Mouse (Mus musculus): Measurements from ENCODE around the gene Gucd1. TPM values are rescaled to one million over a fixed set of nuclear protein-coding genes. Genes with fewer than 3 reads are reported as not detected.
"Not testable (repeated sequence)": the region's sequence is repeated elsewhere in the genome, so short reads cannot be mapped to it uniquely, and the experiment has no call there.

The Gucd1 gene
- total RNA-seq, 2 experiments from 2014 or later, result 15.4 to 20.1 TPM

GRCm38 (mm10) chr10:75406755-75407154 lies 111.0 kb downstream of the Gucd1 start:
- no peak for ATAC-seq (replicated peaks; ENCODE audit: poor library complexity, severe bottlenecking)

GRCm38 (mm10) chr10:75405916-75406315 lies 111.9 kb downstream of the Gucd1 start:
- ATAC-seq (replicated peaks; ENCODE audit: poor library complexity, severe bottlenecking), result no peak

GRCm38 (mm10) chr10:75400958-75401357 lies 116.8 kb downstream of the Gucd1 start, which contains the start of gene Upb1:
Upb1 (plus strand) TSS chr10:75401115.
- ATAC-seq (replicated peaks; ENCODE audit: poor library complexity, severe bottlenecking), result no peak

- peak; percentile 63 for ATAC-seq (replicated peaks; ENCODE audit: poor library complexity, severe bottlenecking)
These were observed 120.8 kb downstream of the Gucd1 start for GRCm38 (mm10) chr10:75396966-75397365.

- peak; percentile 58; the same call in 1 of the 2 replicates for ATAC-seq (replicated peaks; ENCODE audit: poor library complexity, severe bottlenecking)
These were observed 123.0 kb downstream of the Gucd1 start for GRCm38 (mm10) chr10:75394796-75395195.

GRCm38 (mm10) chr10:75390832-75391231 lies 126.9 kb downstream of the Gucd1 start:
- ATAC-seq (replicated peaks; ENCODE audit: poor library complexity, severe bottlenecking), result no peak

- no peak for ATAC-seq (replicated peaks; ENCODE audit: poor library complexity, severe bottlenecking)
These were observed 127.6 kb downstream of the Gucd1 start for GRCm38 (mm10) chr10:75390156-75390555.

- ATAC-seq (replicated peaks; ENCODE audit: poor library complexity, severe bottlenecking), result no peak
These were observed 139.1 kb downstream of the Gucd1 start for GRCm38 (mm10) chr10:75378688-75379087.

GRCm38 (mm10) chr10:75373655-75374351 lies 144.0 kb downstream of the Gucd1 start:
- peak; percentile 96 for ATAC-seq (replicated peaks; ENCODE audit: poor library complexity, severe bottlenecking)

GRCm38 (mm10) chr10:75365231-75365633 lies 152.5 kb downstream of the Gucd1 start:
- ATAC-seq (replicated peaks; ENCODE audit: poor library complexity, severe bottlenecking), result peak; percentile 79

GRCm38 (mm10) chr10:75364796-75365195 lies 153.0 kb downstream of the Gucd1 start:
- ATAC-seq (replicated peaks; ENCODE audit: poor library complexity, severe bottlenecking), result peak; percentile 25; the same call in 1 of the 2 replicates

- ATAC-seq (replicated peaks; ENCODE audit: poor library complexity, severe bottlenecking), result peak; percentile 52; the same call in 1 of the 2 replicates
These were observed 153.5 kb downstream of the Gucd1 start for GRCm38 (mm10) chr10:75364214-75364690.

- no peak for ATAC-seq (replicated peaks; ENCODE audit: poor library complexity, severe bottlenecking)
These were observed 162.4 kb downstream of the Gucd1 start for GRCm38 (mm10) chr10:75355341-75355740.

- peak; percentile 25; the same call in 1 of the 2 replicates for ATAC-seq (replicated peaks; ENCODE audit: poor library complexity, severe bottlenecking)
These were observed 163.9 kb downstream of the Gucd1 start for GRCm38 (mm10) chr10:75353838-75354241.

- ATAC-seq (replicated peaks; ENCODE audit: poor library complexity, severe bottlenecking), result no peak
These were observed 165.2 kb downstream of the Gucd1 start for GRCm38 (mm10) chr10:75352541-75352940.

GRCm38 (mm10) chr10:75350564-75350963 lies 167.2 kb downstream of the Gucd1 start:
- no peak for ATAC-seq (replicated peaks; ENCODE audit: poor library complexity, severe bottlenecking)

GRCm38 (mm10) chr10:75345265-75345664 lies 172.5 kb downstream of the Gucd1 start:
- no peak for ATAC-seq (replicated peaks; ENCODE audit: poor library complexity, severe bottlenecking)

GRCm38 (mm10) chr10:75344563-75344962 lies 173.2 kb downstream of the Gucd1 start:
- ATAC-seq (replicated peaks; ENCODE audit: poor library complexity, severe bottlenecking), result not testable (repeated sequence)

- ATAC-seq (replicated peaks; ENCODE audit: poor library complexity, severe bottlenecking), result peak; percentile 47; the same call in 1 of the 2 replicates
These were observed 175.8 kb downstream of the Gucd1 start for GRCm38 (mm10) chr10:75341936-75342335.

GRCm38 (mm10) chr10:75339377-75339776 lies 178.4 kb downstream of the Gucd1 start:
- ATAC-seq (replicated peaks; ENCODE audit: poor library complexity, severe bottlenecking), result no peak

- ATAC-seq (replicated peaks; ENCODE audit: poor library complexity, severe bottlenecking), result peak; percentile 85
These were observed 178.9 kb downstream of the Gucd1 start for GRCm38 (mm10) chr10:75338852-75339251.

- no peak for ATAC-seq (replicated peaks; ENCODE audit: poor library complexity, severe bottlenecking)
These were observed 180.5 kb downstream of the Gucd1 start for GRCm38 (mm10) chr10:75337231-75337630.
